Mouse (Mus musculus) layer of hippocampus, postnatal 25 days (tissue): ENCODE measurements around the gene Slc19a1. TPM values are rescaled to one million over a fixed set of nuclear protein-coding genes. Genes with fewer than 3 reads are reported as not detected.
A peak's percentile ranks its signal among the peaks of the same experiment; 100 is the strongest.

ENCODE experiments used
- DNase-seq, 2 experiments: peaks; one replicate each; pipeline ENCODE4 v3.0.0; 2022; ENCODE audit warnings: mixed read lengths in 2 of 2, low spot score in 1 of 2; ENCODE audit errors: extremely low spot score in 1 of 2
- total RNA-seq, 2 experiments: library from RNA; stranded (reverse); gene quantifications; 2 replicates each; pipeline ENCODE4 v1.2.3; 2021

Slc19a1 gene
- 10 to 100 TPM; 20.9 to 23.1 TPM for total RNA-seq

GRCm38 (mm10) chr10:77031768-77032375 lies at the start of gene Slc19a1:
Slc19a1 (plus strand) TSS chr10:77032241.
- DNase-seq: no peak

GRCm38 (mm10) chr10:76988586-76988985 lies 43.5 kb upstream of the Slc19a1 start:
- DNase-seq: no peak

DNA sequence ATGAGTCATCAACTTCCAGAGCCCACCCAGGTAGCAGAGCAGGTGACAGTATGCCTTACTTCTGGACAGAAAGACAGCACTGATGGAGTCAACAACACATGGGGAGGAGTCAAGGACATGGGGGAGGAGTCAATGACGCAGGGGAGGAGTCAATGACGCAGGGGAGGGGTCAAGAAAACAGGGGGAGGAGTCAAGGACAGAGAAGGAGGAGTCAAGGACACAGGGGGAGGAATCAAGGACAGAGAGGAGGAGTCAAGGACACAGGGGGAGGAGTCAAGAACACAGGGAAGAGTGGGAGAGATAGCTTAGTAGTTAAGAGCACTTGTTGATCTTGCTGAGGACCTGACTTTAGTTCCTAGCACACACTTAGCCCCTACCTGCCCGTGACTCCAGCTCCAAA lies 39.6 kb upstream of the Slc19a1 start:
- DNase-seq: no peak

DNA sequence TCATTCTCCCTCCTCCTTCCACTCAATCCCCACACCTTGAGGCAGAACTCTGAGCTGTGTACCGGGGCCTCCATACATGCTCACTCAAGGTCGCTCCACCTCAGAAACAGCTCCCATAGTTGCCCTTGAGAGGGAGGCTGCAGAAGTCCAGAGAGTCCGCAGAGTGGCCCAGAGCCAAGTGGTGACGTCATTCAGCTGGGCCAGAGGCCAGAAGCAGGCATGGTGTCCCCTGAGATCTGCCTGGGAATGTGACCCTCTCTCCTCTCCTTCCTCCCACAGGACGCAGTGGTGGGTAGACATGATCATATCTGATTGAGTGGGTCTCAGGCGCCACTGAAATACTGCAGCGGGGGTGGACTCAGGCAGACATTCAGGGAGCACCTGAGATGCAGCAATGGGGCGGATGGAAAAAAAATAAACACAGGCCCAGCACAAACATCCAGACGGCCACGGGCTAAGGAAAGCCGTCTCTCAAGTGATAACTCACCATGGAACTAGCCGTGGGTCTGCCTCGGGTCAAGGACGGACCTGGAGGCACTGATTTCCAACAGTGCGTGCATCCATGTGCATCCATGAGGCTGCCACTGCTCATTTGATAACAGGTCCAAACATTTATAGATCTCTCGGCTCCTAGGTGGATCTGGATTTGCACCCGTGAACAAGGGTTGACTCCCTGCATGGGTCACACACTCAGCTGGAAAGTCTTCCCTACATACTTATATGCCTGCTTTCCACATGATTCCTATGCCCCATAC lies 34.1 kb upstream of the Slc19a1 start:
- peak in 1 of 2 experiments; percentile 25 for DNase-seq

- no peak for DNase-seq
Measured at GRCm38 (mm10) chr10:77004936-77005335, 27.1 kb upstream of the Slc19a1 start.

DNA sequence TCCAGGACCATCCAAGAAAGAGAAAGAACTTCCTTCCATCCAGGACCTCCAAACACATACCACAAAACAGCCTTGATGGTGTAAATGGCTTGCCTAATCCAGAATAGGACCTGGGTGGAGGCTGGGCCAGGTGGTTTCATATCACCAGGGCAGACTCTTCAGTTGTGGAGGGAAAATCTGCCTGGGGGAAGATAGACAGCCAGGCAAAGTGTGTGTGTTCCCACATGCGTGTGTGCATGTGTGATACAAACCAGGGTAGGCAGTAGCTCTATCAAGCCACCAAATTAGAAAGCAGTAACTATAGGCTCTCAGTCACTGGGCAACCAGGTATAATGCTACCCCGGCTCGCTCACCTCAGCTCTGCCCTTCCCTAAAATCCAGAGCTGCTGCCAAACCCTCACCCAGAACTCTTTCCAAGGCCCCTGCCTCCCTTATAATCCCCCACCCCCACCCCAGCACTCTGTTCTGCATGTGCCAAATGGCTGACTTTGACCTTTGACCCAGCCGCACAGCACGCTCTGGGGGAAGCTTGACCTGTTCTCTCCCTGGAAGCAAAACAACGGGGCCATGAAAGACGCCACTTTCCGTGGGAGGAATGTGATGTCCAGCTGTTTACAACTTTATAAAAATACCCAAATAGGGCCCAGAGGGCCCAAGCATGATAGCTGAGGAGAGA lies 24.5 kb upstream of the Slc19a1 start:
- no peak for DNase-seq

GRCm38 (mm10) chr10:77008109-77008561 lies 23.9 kb upstream of the Slc19a1 start:
- peak; percentile 29 to 58 for DNase-seq

DNA sequence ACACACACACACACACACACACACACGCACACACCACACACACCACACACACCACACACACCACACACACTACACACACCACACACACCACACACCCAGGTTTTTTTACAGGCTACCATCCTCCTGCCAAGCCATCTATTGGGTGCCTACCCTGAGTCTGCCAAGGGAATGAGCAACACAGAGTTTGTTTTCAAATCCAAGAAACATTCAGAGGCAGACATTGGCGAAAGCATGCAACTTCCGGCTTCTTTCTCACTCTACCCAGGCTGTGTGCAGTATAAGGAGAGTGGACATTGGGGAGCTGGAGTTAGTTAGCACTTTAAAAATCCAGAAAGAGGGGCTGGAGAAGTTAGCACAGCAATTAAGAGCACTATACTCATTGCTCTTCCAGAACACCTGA lies 23.3 kb upstream of the Slc19a1 start:
- DNase-seq: no peak

- no peak for DNase-seq
Measured at GRCm38 (mm10) chr10:77011681-77012080, 20.4 kb upstream of the Slc19a1 start.

GRCm38 (mm10) chr10:77016080-77016479 lies 16.0 kb upstream of the Slc19a1 start:
- DNase-seq: no peak

DNA sequence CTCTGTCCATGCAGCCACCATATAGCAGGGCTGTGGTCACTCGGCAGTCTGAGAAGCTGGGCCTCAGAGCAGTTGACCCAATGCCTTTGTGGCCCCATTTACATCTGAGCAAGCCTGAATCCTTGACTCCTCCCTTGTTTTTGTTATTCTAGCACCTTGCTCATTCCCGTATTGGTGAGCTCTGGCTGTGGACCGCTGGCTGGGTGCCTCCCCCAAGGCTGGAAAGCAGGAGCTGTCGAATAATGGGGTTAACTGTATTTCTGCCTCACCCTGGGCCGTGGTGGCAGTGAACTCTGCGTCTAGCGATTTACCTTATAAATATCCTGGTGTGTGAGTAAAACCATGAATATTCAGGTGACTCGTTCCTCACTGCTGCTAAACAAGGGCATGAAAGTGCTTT lies 15.5 kb upstream of the Slc19a1 start:
- DNase-seq: no peak

DNA sequence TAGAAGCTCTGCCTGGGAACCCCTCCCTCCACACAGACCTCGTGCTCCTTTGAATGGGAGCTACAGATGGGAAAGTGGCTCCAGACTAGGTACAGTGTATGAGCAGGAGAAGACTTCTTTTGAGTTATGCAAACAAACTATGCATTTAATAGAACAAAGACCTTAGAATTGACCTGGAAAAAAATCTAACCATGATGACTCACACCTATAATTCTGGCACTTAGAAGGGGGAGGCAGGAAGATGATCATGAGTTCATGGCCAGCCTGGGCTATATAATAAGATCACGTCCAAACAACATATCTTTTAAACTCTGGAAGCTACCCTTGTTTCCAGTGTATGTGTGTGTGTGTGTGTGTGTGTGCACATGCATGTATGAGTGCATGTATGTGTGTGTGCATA lies 15.0 kb upstream of the Slc19a1 start:
- no peak for DNase-seq

DNA sequence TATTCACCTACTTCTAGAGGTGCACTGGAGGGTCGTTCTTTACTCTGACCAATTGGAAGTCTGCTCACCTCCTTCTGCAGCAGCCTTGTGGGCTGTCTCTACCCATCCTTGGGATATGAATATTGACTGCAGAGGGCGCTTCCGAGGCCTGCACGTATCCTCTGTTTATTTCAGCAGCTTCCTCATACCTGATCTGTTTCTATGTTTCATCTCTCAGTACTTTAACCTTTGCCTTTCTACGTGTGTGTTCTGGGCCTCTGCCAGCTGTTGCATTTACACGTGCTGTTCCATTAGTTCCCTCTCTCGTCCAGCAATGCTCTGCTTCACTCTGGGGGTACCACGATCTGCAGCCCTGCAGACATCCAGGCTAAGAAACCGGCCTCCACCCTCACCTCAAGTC lies 14.4 kb upstream of the Slc19a1 start:
- no peak for DNase-seq

DNA sequence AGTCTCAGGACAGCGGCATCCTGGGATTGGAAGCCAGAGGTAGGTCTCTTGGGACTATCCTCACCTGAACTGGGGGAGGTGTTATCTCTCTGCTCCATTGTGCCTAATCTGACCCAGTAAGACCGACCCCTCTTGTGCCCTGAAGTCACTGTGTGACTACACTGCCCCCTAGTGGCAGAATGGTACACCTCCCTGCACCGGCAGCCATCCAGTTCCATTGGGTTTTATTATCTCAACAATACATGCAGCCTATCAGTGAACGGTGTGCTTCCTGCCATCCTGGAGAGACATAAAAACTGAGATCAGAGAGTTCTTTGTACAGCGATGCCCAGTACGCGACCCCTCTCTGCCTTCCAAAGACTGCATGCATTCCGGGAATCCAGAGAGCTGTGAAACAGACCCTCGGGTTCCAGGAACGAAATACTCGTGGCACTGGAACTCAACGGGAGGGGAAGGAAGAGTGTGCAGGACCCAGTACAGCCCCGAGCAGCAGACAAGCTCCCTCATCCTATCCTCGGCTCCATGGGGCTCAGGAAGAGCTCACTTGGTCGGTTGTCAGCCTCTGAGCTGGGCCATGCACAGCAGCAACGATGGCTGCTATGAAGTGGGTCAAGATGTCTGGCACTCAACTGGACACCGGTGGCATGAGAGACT lies 10.5 kb upstream of the Slc19a1 start:
- DNase-seq: peak; percentile 77 to 79

GRCm38 (mm10) chr10:77022301-77023130 lies 9.5 kb upstream of the Slc19a1 start:
- DNase-seq: no peak

DNA sequence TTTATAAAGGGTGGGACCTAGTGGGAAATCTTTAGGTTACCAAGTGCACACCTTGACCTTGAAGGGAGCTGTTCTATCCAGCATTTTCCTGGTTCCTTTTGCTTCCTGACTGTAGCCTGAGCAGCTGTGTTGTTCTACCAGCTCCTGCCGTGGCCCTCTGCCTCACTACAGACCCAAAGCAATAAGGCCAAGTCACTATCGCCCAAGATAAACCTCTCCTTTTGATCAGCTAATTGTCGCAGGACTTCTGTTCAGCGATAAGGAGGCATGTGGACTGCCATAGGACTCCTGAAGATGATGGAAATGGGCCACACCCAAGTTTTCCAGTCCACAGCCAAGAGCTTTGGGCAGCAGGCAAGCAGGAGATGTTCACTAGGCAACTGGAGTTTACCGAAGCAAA lies 7.8 kb upstream of the Slc19a1 start:
- no peak for DNase-seq

GRCm38 (mm10) chr10:77026944-77027343 lies 5.1 kb upstream of the Slc19a1 start:
- DNase-seq: no peak

DNA sequence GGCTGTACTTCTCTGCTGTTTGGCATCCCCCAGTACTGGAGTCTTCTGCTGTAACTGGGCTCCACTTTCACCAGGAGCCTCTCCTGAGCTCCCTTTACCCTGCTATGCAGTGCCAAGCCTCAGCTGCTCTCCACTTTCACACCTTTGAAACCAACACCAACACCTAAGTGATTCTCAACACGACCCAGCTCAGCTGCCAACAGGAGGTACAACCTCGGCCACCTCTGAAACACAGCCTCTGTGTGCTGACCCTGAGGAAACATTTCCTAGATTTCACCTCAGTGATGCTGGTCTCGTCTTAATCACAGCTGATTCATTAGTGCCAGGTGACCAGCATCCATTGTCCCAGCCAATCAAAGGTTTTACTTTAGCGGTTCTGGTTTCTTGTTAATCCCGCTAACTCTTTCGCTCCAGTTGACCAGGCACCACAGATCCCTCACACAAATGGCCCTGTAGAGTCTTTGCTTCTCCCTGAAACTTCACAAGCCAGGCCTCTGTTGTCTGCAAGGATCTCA lies 3.2 kb upstream of the Slc19a1 start:
- no peak for DNase-seq

- DNase-seq: no peak
Measured at GRCm38 (mm10) chr10:77029761-77030160, 2.3 kb upstream of the Slc19a1 start.

DNA sequence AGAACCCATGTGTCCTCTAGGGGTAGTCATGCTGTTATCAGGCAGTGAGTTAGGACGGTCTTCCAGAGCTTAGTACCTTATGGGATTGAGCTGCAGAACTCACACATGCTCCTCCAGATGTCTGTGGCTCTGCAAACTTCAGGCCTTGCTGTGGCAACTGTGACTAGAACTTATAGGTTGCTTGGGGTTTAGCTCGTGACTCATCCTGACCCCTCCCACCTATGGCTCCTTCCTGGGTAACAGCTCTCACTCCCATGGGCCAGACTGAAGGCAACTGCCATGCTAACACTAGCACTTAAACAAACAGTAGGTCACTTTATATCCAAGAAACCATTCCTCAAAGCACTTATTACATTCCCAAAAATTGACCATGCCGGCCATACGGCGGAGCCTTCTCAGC lies 1.4 kb upstream of the Slc19a1 start:
- no peak for DNase-seq
